Mouse (Mus musculus) cerebellum, adult 9-11 months (tissue): ENCODE data around the gene Adam3.

Experiments used
- DNase-seq: peaks from one replicate; pipeline ENCODE4 v3.0.0; 2022

Gene Adam3

GRCm38 (mm10) chr8:24725630-24726029, at the start of gene Adam3:
Adam3 (minus strand) TSS chr8:24725852.
- no peak for DNase-seq

GRCm38 (mm10) chr8:24724886-24725626, 596 bp downstream of the Adam3 start:
- no peak for DNase-seq
